Mouse (Mus musculus): Measurements from ENCODE around the gene Capn9.
A peak's percentile ranks its signal among the peaks of the same experiment; 100 is the strongest.

Gene Capn9

DNA sequence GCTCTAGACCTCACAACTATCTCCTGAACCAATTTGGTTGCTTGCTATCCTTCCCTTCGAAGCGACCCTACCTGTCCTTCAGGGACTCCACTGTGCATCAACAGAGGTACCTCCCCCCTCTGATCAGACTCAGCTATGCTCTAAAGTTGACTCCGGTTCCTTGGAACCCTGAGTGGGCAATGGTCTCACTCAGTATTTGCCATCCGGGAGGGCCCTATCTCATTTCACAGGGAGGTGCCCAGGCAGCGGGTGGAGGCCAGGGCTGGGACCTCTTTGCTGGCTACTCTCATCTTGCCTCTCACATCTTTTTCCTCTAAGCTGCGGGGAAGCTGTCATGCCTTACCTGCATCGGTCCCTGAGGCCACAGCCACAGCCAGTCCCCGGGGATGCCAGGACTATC lies at the start of gene Capn9:
TSS of gene Capn9 (plus strand) at position 301 of the 400 bp plus-strand sequence.
- DNase-seq (ENCODE audit: low spot score) = no peak

DNA sequence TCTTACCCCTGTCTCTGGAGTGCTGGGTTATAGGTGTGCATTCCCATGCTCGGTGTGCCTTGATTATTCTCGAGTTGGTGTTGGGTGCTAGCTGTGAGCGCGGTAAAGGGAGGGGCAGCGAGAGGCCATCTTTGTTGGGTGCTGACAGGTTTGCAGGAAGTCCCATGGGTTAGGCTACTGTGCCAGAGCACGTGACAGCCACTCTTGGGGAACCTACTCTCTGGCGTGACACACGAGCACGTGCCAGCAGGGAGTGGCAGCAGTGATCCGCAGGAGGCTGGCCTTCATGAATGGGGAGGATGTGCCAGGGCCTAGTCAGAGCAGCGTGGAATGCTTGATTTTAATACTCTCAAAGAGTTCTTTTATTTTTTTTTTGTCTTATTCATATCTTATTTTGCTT lies 49.6 kb upstream of the Capn9 start:
- no peak for DNase-seq (ENCODE audit: low spot score)

DNA sequence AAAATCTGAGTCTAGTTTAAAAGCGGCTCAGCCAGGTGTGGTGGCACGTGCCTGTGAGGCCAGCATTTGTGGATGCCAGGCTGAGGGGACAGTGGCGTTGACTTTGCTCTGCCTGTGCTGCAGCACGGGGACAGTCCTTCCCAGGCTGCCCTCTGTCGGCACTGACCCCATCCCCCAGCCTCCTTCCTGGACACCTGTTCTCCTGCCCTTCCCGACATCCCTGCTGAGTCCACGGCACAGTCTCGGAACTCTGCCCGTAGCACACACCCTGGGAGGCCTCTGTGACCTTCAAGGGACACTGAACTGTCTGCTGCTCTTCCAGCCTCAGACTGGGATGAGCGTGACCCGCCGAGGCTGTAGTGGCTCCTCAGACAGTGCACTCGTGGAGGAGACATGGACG lies 45.8 kb upstream of the Capn9 start:
- DNase-seq (ENCODE audit: low spot score) = no peak

DNA sequence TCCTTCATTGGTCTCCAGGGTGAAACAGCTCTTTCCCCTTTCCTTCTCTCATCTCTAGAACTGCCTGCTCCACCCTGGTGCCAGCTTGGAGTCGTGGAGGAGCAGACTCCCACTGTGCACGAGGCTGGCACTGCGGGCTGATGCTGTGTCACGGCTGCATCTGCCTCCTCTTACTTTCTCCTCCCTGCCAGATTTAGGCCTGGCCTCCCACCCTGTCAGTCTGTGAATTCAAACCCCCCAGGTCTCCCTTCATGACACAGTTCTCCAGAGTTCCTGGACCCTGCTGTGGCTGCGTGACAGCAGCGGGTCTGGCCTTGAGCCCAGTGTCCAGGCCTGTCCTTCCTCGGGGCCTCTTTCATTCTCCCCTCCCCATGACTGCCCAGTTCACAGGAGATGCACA lies 45.4 kb upstream of the Capn9 start:
- DNase-seq (ENCODE audit: low spot score) = no peak

DNA sequence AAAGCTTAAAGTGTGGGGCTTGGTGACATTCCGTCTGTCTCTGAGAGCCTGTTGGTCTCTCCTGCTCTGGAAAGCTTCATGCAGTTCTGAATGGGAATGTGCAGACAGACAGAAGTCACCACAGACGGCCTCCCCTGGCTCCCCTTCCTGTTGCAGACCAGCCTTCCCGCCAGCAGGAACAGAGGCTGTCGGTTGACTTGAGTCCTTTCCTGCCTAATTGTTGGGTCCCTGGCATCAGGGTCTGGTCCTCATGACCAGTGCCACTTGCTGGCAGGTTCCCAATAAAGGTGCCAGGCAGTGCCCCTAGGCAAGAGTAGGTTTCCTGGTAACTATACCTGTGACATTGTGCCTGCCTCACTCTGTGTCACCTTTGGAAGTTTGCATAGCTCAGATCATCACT lies 44.9 kb upstream of the Capn9 start:
- DNase-seq (ENCODE audit: low spot score) = no peak

- DNase-seq (ENCODE audit: low spot score) = no peak
Observed at GRCm38 (mm10) chr8:124532626-124533025, 43.3 kb upstream of the Capn9 start.

DNA sequence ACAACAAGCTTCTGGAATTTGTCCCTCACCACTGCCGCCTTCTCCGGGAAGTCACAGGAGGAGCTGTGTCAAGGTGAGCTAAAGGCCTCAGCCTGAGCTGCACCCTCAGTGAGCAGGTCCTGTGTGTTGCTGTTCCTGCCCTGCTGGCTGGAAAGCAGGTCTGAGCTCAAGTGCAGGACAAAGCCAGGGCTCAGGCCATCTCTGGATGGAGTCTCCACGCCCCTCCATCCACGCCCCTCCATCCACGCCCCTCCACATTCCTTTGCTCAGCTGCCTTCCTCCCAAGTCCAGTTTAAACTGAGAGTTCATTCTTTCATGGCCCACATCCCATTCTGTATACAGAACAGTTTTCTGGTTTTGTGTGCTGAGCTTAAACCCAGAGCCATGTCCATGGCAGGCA lies 40.5 kb upstream of the Capn9 start:
- DNase-seq (ENCODE audit: low spot score) = no peak

DNA sequence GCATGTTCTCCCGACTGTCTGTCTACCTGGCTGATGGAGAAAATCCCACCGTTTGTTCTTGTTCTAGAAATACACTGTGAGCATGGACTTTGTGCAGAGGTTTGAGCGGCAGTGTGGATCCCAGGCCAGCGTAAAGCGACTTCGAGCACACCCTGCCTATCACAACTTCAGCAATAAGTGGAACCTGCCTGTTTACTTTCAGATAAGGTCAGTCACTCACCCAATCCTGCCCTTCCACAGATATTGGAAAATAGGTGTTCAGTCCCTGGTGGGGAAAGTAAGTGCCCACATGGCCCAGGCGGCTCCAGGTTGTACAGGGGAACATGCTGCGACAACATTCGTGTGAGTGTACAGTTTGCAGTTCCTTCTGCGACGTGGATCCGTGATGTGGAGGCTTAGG lies 35.0 kb upstream of the Capn9 start:
- DNase-seq (ENCODE audit: low spot score) = no peak

DNA sequence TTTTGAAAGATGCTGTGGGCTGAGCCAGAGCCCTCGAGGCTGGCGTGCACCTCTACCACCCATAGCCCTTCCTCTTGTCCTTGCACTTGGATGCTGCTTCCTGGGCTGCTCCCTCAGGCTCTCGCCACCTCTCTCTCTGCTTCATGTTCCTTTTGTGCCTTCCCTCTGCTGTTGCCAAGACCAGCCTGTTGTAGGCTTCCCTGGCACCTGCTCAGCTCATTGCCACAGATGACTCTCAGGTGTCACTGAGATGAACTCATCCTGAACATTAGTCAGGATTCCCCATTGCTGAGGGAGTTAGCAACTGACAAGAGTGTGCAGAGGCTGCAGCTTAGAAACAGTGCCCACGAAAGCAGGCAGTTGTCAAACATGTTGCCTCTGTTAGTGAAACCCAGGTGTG lies 33.9 kb upstream of the Capn9 start:
- no peak for DNase-seq (ENCODE audit: low spot score)

DNA sequence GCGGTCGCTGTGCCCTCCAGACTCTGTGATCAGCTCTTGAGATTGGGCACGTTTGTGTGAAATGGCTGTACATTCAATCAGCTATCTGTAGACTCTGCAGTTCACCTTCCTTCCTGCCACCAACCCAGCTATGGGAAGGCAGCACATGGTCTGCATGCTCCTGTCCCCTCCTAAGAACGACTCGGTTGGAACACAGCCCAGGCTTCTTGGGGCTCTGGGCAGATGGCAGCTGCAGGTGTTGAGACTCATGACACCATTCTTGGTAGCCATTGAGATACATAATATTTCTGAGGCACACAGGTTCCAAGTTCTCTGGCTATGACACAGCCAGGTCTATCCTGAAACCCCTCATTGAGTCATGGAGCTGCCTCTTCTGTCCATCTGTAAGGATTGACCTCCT lies 32.6 kb upstream of the Capn9 start:
- no peak for DNase-seq (ENCODE audit: low spot score)

GRCm38 (mm10) chr8:124546371-124546770 lies 29.5 kb upstream of the Capn9 start:
- no peak for DNase-seq (ENCODE audit: low spot score)

GRCm38 (mm10) chr8:124546815-124547214 lies 29.1 kb upstream of the Capn9 start:
- no peak for DNase-seq (ENCODE audit: low spot score)

GRCm38 (mm10) chr8:124547269-124547668 lies 28.6 kb upstream of the Capn9 start:
- DNase-seq (ENCODE audit: low spot score) = no peak

DNA sequence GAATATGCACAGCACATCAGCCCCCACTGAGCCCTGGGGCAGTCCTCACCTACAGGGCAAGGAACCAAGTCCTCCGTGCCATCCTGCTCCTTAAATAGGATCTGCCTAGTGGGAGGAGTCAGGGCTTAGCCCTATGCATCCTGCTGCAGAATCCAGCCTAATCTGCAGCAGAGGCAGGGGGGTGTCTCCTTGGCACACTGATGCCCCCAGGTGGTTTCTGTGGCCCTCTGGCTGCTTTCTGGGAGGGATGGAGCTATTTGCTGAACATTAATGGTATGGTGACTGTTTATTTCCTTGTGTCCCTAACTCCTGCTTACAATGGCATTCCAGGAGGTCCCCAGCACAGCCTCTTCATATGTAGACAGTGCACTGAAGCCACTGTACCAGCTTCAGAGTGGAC lies 27.7 kb upstream of the Capn9 start:
- no peak for DNase-seq (ENCODE audit: low spot score)

- DNase-seq (ENCODE audit: low spot score) = no peak
Observed at GRCm38 (mm10) chr8:124551011-124551661, 24.8 kb upstream of the Capn9 start.

GRCm38 (mm10) chr8:124555113-124555750 lies 20.7 kb upstream of the Capn9 start:
- peak; percentile 74 for DNase-seq (ENCODE audit: low spot score)

- DNase-seq (ENCODE audit: low spot score) = peak; percentile 46
Observed at GRCm38 (mm10) chr8:124556164-124556563, 19.7 kb upstream of the Capn9 start.

DNA sequence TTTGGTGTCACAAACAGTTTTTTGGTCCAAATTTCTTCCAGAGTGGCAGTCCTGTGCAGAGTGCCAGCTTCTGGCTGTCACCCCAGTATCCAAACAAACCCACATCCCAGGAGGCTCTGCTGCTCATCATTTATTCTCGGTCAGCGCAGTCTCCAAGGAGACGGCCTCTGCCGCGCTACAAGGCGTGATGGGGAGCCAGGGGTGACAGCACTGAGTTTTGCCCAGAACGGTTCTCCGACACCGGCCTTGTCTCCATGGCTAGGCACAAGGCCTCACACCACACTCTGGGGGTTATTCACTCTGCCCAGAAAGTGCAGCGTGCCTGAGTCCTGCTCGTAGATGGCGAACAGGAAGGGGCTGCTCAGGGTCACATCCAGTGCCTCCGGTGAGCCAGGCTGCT lies 19.3 kb upstream of the Capn9 start:
- DNase-seq (ENCODE audit: low spot score) = no peak

DNA sequence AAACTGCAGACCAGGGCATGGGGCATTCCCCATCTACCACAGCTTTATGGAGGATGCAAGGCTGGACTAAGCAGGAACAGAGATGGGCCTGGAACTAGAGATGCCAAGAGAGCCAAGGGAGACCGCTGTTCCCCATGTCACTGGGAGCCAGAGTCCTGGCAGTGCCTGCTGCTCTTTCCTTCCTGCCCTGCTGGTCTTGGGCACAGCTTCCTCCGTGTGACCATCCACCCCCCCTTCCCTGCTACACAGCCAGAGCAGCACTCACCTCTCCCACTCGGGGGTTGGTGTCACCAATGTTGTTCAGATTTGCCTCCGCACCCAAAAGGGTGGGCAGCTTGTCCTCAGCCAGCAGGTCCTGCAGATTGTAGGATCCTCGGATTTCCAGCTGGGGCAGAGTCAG lies 18.4 kb upstream of the Capn9 start:
- peak; percentile 18 for DNase-seq (ENCODE audit: low spot score)

DNA sequence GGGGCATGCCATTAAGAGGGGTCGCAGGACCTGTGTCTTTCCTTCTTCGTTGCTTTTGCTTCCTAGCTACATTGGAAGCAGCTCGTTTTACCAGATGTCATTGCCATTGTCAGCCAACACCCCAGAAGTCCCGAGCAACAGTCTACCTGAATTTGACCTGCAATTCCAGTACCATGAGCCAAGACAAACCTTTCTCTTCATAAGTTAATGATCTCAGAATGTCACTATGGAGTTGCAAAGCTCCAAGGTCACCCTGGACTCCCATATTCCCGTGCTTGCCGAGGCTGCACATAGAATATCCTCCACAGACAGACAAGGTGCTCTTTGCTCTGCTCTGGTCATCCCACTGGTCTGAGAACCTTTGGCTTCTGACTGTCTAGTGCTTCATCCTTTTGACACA lies 8.8 kb upstream of the Capn9 start:
- peak; percentile 32 for DNase-seq (ENCODE audit: low spot score)

DNA sequence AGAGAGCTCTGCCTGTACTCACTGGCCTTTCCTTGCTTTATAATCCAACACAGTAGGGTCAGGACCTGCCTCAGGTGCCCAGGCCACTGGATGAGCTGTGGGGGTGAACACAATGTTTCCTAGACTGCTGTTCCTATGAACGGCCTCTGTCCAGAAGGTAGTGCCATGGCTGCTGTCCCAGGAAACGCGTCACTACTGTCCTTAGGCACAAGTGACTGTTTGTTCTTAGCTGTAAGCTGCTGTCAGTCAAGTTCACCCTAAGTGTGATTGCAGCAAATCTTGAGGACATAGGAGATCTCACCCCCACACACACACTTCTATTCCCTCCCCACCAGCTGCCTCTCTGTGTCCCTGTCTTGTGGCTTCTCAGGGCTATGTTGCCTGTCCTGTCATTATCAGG lies 8.3 kb upstream of the Capn9 start:
- peak; percentile 77 for DNase-seq (ENCODE audit: low spot score)

- DNase-seq (ENCODE audit: low spot score) = peak; percentile 69
Observed at GRCm38 (mm10) chr8:124569100-124569499, 6.8 kb upstream of the Capn9 start.

DNA sequence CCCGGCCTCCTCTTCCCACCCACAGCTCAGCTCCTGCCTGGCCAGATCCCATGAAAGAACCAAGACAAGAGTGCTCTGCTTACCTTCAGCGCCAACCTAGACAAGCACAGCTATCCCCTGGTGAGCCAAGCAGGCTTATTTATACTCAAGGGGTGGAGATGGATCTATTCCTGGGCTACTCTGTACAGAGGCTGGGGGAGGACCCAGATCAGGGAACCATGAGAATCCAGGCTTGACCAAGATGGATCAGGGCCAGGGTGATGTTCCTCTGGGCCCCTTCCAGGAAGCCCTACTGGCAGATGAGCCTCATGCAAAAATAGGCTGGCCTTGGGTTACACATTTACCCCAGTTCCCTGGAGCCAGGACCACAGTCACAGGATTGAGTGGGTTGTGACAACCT lies 6.3 kb upstream of the Capn9 start, which contains the start of gene Agt:
TSS of gene Agt (minus strand) at position 114 of the 400 bp plus-strand sequence.
- DNase-seq (ENCODE audit: low spot score) = peak; percentile 99
